Mouse (Mus musculus): ENCODE measurements at regions not wholly inside any gene's neighbourhood (a gene's known extent, or its start where the extent isn't known, plus 50 kb on each side); places are given as distances from the start of the nearest gene placed in this dataset.

- DNase-seq, result no peak
- intact Hi-C loops (cut with DNase I), result no loop called here
Observed at GRCm38 (mm10) chr11:37367971-37368370, 132.2 kb upstream of the Tenm2 start.

GRCm38 (mm10) chr11:37364430-37364829 lies 128.7 kb upstream of the Tenm2 start:
- intact Hi-C loops (cut with DNase I), result no loop called here
- no peak for DNase-seq

DNA sequence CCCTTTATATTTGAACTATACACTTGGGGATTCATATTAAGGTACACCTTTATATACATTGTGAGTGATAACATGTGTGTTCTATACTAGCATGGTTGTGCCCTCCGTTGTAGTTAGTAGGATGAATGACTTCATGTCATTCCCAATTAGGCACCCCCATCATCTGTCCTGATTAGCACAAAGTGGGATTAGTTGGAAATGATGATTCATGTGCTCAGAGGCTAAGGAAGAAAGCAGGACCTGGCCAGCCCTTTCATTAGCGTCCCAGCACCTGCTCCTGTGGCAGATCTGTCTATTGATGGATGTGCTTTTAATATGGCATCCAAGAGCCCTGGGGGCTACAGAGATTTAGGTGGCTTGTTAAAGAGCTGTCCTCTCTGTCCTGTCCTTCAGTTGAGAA lies 119.3 kb upstream of the Tenm2 start:
- intact Hi-C loops (cut with DNase I), result no loop called here
- no peak for DNase-seq

DNA sequence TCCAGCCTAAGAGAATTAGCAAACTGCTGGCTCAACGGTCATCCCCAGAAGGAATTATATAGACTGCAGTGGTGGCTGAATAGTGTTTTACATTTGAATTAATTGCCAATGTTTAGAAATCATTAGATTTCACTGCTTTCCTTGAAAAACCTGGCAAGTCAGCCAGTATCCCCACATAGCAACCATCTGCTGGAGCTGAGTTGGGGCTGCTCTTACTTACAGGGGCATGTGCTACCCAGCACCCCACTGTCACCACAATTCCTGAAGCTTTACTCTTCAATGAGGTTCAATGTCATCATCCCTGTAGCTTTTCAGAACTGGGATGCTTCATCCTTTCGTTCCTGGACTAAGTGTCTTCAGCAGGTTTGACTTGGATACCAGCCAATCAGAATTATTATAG lies 73.9 kb upstream of the Tenm2 start:
- no peak for DNase-seq
- intact Hi-C loops (cut with DNase I), result no loop called here

- no peak for DNase-seq
- intact Hi-C loops (cut with DNase I), result no loop called here
Observed at GRCm38 (mm10) chr11:37306656-37307055, 70.9 kb upstream of the Tenm2 start.

Small RNA genes lying in the stretch of these regions (microRNA-seq; reads per million reads assigned to microRNA genes)
- gene Gm25693, result 0 reads per million in 2 experiments

Measured in gastrocnemius, postnatal 36 days (tissue).